Mouse (Mus musculus) ES-E14 (cell line): ENCODE data around the gene Osbpl2.

ENCODE experiments used
- CHD2 ChIP-seq: IDR thresholded peaks from 2 replicates; pipeline ENCODE4 v1.6.1; 2014; ENCODE audit warnings: mild to moderate bottlenecking, low read depth, low read length, inconsistent platforms
- HCFC1 ChIP-seq: IDR thresholded peaks from 2 replicates; pipeline ENCODE4 v1.6.1; 2012; ENCODE audit warnings: low read length, inconsistent platforms, borderline replicate concordance; ENCODE audit not compliant: insufficient read depth
- MAFK ChIP-seq: IDR thresholded peaks from 2 replicates; pipeline ENCODE4 v1.6.1; 2014; ENCODE audit warnings: mild to moderate bottlenecking, low read depth, low read length, inconsistent platforms; ENCODE audit not compliant: insufficient read depth
- ZNF384 ChIP-seq: IDR thresholded peaks from 2 replicates; pipeline ENCODE4 v1.6.1; 2012; ENCODE audit warnings: low read depth, low read length, inconsistent platforms

DNA sequence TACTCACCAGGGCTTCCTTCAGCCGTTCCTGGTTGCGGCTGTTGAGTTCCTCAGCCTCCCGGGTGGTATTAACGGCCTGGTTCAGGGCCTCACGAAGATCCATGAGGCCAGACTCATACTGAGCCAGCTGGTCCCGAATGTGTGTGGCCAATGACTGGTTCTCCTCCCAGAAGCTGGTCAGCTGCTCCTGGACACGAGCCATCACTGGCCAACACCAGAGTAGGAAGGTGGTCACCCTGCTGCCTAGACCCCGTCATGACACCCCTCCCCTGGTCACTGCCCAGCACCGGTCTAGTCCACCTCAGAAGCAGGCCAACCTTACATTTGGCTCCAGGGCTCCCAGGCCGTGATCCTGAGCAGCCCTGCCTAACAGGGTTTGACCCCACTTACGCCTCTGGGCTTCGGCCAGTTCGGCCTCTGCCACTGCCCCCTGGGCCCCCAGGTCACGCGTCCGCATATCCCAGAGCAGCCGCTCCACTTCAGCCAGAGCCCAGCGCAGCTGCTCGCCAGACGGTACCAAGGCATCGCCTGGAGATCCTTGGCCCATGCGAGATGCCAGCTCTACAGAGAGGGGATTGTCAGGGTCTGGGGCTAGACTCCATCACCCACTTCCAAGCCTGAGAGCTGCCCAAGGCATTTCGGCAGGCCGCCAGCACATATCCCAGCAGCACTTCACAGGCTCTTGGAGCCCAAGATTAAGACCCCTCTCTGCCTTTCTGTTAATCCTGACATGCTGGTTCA is 65.1 kb downstream of the Osbpl2 start:
- TF ChIP-seq MAFK: no peak
- TF ChIP-seq ZNF384: no peak
- no peak for TF ChIP-seq CHD2
- TF ChIP-seq HCFC1: no peak
